Mouse (Mus musculus) adrenal gland, postnatal 25 days (tissue): ENCODE data around the gene Nav1. TPM values are rescaled to one million over a fixed set of nuclear protein-coding genes. Genes with fewer than 3 reads are reported as not detected.

Experiments
- DNase-seq: peaks from one replicate; pipeline ENCODE4 v3.0.0; 2021; ENCODE audit warnings: mixed read lengths
- long read RNA-seq: library from polyadenylated mRNA; stranded (forward); transcript quantifications from one replicate; pipeline ENCODE4 v2.0.0, GENCODE M21; 2021
- total RNA-seq: library from RNA; stranded (reverse); gene quantifications from 2 replicates; pipeline ENCODE4 v1.2.3, GENCODE M21; 2021

Nav1 gene
- total RNA-seq, result 16.4 and 20.0 TPM in 2 replicates
- long read RNA-seq, partial matches to known transcripts, result 0 of 4 reads
- long read RNA-seq, other reads (novel, unspliced or antisense), result 4 of 4 reads

DNA sequence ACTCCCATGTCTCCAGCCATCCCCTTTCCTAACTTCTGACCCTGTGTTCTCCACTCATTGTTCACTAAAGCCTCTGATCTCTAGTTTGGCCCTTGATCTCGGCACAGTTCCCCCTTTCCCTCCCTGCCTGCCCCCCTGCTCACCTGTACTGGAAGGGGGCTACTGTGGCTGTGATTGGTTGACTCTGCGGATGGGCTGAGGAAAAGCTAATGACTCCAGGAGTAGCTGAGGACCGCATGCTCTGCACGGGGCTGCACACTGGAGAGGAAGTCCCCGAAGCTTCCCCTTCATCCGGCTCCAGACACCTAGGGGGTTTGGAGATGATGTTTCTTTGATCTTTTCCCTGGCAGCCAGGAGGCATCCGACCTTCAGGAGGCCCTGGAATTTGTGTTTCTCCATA is at the start of gene Nav1:
Gene Nav1 (minus strand): TSS at position 277 of the 400 bp plus-strand sequence.
- DNase-seq, result no peak

DNA sequence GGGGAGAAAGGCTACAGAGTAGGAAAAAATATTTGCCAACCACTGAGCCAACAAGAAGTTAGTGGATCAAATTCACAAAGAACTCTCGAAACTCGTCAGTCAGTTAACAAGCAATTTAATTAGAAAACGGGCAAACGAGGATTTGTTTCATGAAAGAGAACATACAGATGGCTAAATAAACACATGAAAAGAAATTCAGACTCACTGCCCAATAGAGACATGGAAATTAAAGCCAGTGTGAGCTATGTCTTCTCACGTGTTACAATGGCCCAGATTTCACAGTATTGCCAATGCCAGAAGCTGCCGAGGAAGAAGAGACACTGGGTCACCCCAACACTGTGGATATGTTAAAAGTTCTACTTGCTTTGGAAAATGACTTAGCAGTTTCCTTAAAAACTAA is 46.8 kb upstream of the Nav1 start:
- DNase-seq, result no peak

DNA sequence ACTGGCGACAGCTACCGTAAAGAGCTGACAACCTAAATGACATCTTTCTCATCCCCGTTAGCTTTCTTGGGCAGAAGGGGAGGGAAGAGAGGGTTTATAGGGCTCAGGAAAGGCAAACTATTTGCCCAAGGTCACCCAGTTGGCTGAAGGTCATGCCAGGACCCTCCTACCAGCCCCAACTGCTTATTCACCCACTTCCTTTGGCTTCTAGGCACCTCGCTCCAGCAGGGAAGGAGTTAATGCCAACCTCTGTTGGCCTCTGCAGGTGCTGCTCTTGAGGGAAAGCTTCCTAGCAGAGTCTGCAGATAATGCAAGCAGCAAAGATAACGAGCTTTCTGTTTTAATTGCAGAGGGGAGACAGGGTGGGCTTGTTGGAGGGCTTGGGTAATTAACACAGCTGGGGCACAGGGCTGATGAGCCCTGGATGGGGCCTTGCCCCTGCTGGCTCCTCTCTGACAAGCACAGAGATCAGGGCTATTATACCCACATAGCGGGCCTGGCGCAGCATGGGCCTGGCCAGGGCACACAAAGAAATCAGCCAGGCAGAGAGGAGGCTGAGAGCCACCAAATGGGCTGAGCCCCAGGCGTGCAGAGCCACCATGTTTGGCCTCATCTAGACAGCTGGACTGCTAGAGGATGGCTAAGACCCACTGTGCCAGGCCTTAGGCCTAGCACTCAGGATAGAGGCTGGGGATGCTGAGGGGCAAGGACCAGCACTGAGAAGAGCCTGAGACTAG is 38.5 kb upstream of the Nav1 start:
- DNase-seq, result no peak

DNA sequence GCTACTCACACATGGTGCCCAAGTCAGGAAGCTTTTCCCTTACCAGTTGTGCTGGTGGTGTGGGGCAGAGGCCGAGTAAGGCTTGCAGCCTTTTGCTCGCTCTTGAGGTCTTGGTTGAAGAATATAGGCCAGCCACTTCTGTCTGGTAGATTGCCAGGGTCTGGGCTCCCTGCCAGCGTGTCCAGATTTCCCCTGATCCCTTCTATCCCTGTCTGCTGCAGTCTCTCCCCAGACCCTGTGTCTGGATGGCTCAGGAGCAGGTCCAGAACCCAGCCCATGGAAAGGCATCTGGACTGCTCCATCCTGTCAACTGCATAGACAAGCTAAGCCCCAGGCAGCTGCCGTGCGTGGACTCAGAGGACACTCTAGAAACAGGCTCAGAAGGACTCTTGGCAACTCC is 37.0 kb upstream of the Nav1 start:
- peak; percentile 37 for DNase-seq

DNA sequence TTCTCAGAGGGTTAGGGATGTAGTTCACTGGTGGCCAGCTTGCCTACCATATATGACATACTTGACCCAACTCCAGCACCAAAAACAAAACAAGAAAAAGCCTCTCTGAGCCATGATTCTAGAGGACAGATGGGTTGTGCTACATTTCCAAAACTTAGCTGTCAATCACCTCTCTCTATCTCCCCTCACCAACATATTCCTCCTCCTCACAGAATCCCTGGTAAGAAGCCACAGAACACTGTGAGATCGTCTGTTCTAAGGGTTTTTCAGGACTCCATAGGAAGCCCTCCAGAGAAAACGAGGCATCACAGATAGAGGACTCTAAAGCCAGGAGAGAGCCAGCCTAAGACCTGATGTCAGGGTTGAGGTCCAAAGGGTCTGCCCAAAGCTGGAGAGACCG is 36.6 kb upstream of the Nav1 start:
- no peak for DNase-seq

DNA sequence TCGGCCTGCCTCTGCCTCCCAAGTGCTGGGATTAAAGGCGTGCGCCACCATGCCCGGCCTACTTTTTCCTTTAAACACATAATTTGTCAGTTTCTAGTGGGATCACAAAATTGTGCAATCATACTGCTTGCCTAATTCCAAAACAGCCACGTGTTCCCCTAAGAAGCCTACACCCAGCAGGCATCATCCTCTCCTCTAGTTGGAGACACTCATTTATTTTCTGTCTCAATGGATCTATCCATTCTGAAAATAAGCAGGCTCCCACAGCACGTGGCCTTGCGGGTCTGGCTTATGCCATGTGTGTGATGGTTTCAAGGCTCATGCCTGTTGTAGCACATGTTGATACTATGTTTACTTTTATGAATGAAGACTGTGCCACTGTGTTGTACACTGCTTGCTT is 32.8 kb upstream of the Nav1 start:
- no peak for DNase-seq

DNA sequence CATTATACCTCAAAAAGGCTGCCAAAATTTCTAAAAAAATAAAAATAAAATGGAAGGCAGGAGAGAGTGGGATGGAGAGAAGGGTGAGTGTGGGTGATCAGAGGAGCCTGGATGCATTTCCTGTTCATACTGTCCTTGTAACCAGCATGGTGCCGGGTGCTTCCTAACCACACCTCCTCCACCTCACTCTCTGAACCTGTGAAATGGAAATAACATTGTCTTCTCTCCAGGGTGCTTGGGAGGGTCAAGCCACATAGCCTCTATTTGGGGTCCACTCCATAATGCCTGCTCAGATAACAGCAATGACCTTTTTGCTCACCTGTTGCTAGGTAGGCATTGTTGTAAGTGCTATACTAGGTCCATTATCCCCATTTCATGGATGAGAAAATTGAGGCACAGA is 32.0 kb upstream of the Nav1 start:
- DNase-seq, result no peak

DNA sequence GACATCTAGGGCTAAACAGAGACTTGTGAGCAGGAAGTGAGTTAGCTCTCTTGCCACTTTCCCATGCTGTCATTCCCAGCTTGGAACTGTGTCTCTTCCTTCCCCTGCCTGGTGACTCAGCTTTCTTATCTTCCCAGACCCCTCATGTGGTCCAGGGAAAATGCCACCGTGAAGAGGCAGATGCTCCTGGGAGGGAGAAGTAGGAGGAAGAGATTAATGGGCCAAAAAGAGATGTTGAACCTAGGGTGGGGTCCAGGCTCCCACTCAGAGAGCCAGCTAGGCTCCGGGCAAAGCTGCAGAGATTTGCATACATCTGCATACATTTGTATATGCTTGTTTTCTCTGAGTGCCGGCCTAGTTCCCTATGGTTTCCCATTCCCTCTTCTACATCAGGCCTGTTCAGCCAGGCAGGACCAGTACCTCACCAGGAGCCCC is 30.5 kb upstream of the Nav1 start:
- no peak for DNase-seq

DNA sequence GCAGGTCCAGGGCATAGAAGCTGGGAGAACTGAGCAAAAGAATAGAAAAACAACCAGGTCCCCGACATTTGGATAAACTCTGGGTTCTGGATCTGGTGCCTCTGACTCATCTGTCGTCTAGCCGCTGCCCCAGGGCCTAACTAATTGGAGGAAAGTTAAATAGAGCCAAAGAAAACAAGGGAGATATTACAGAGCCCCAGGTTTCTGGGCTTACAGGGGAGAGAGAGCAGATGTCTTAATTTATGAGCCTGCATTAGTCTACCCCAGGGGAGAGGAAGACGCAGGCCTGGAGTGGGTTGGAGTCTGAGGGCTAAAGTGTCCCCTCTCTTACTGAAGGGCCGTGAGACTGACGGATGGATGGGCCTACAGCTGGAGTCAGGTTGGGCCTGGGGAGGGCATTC is 29.0 kb upstream of the Nav1 start:
- no peak for DNase-seq

DNA sequence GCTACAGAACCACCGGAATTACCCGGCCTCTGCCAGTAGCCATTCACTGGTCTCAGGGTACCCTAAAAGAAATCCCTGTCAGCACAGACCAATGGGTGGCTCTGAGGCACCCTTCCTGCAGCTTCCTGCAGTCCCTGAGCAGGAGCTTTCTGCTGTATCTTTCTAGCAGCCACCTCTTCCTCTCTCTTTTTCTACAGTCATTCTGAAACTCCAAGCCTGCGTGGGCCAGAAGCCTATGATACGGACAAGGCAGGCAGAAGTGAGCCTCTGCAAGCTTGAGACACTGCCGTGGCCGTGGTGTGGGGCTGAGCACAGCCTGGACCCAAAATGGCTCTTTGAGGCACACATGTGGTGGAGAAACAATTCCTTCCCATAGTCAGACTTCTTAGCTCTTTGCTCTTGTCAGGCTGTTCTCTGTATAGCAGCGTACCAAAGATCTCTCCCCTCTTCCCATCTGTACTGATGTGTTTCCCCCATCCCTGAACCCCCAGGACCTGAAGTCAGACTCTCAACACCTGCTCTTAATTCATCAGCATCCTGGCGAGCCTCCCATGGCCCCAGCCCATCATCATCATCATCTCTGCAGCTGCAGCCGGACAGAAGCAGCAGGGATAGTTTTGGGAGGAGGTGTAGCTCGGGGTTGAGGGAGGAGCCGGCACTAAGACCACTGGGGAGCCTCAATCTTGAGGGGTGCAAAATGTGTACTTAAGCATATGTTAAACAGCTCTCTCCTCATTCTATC is 28.4 kb upstream of the Nav1 start:
- no peak for DNase-seq

DNA sequence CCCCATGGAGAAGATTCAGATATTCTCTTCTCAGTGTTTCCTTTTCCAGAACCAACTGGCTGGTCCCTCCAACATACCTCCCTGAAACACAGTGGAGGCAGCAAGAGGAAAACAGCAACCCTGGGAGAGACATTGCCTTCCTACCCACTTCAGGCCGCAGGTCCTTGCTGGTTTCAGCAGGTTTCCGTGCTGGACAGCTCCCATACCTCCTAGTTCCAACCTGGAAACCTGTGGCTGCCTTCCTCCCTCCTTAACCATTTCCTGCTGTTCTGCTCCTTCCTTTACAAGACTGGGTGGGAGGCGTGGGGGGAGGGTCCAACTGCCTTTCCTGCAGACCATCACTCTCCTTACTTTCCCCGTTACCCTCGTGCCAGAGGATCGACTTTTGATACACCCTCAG is 27.7 kb upstream of the Nav1 start:
- DNase-seq, result peak; percentile 58

DNA sequence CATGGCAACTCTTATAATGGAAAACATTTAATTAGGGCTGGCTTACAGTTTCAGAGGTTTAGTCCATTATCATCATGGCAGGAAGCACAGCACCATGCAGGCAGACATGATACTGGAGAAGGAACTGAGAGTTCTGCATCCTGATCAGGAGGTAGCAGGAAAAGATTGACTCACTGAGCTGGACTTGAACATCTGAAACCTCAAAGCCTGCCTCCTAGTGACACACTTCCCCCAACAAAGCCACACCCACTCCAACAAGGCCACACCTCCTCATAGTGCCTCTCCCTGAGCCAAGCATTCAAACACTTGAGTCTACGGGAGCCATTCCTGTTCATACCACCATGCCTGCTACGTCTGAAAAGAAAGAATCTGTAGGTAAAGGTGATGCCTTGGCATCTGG is 26.8 kb upstream of the Nav1 start:
- no peak for DNase-seq

DNA sequence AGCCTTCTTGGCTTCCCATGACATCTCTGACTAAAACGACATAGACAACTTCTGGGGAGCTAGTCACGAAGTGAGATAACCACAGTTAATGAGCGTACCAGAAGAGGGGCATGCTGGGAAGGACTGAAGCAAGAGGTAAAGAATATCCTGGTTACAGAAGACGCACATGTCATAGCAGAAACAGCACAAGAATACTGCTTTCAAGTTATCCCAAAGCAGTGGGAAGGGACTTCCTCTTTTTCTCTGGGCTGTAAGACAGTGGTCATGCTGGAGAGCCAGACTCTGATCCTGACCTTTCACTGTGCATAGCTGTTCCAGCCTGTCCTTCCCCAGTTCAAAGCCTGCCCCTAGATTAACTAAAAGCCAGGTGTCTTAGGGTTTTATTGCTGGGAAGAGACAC is 26.4 kb upstream of the Nav1 start:
- no peak for DNase-seq

DNA sequence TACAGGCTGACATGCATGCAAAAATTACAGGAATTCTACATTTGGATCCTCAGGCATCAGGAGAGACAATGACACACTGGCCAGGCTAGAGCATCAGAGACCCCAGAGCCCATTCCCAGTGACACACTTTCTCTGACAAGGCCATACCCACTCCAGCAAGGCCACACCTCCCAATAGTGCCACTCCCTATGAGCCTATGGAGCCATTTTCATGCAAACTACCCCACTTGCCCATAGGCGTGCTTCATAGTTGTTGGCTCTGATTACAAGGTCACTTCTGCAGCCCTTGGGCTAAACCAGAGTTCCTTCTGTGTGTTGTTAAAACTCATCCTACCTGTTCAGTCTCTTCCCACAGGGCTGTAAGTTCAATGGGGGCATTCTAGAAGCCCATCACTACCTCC is 25.1 kb upstream of the Nav1 start:
- DNase-seq, result no peak

DNA sequence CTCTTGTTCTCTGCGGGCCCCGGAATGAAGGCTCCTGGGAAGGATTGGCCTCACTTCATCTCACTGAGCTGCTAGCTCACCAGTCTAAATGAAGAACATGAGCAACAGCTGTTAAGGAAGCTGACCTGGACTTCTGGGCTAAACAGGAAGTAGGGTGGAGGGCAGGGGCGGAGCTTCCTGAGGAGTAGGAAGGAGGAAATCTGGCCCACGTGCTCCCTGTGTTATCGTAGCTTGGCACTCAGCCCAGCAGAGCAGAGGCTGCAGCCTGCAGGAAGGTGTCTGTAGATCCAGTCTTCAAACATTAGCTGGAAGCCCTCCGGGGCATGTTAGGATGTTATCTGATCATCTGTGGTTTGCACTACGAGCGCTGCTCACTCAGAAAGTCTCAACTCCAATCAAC is 24.4 kb upstream of the Nav1 start:
- DNase-seq, result peak; percentile 70

DNA sequence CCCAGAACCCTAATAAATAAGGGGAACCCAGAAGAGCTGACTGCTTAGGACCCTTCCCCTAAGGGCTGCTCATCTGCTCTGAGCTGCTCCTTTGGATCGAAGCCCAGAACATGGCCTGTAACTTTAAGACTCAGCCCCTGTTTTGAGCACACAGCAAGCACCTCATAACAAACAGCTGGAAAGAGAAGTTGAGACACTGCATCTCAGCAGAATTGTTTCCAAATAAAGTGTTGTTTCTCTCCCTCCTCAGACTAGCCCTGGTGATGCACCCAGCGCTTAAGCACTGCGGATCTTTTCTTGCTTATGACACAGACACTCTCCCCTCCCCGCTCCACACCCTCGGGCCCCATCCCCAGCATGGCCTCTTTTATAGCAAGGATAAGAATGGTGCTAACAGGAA is 22.8 kb upstream of the Nav1 start:
- DNase-seq, result no peak

DNA sequence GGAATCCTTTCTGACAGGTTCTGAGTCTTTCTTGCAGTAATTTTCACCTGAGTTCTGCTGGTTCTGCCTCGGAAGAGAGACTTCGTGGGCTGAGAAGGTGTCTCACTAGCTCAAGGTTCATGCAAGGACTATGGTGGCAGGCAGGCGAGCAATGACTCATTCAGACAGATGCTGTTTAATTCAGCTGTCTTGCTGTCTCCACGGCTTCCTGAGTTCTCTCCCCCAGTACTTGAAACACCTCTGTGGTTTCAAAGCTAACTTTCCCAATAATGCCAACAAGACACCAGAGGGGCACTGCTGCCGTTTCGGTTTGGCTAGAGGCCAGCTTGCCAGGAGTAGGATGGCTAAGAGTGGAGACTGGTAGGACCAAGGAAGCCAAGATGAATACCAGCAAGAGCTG is 19.1 kb upstream of the Nav1 start:
- no peak for DNase-seq

DNA sequence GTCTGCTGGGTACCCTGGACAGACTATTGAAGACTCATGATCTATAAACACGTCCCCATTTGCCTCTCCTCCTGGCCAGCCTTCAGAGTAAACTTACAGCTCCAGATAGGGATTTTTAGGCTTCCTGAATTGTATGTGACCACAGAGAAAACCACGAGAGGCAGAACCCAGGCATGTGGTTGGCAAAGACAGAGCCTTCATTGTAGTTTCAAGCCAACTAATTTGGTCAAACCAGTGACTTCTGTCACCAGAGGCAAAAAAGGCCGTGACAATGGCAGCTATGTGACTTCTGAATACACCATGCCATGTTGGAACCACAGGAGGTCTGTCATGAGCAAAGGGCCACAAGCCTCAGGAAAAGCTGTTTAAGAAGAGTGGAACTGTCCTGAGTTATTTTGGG is 18.6 kb upstream of the Nav1 start:
- DNase-seq, result no peak

DNA sequence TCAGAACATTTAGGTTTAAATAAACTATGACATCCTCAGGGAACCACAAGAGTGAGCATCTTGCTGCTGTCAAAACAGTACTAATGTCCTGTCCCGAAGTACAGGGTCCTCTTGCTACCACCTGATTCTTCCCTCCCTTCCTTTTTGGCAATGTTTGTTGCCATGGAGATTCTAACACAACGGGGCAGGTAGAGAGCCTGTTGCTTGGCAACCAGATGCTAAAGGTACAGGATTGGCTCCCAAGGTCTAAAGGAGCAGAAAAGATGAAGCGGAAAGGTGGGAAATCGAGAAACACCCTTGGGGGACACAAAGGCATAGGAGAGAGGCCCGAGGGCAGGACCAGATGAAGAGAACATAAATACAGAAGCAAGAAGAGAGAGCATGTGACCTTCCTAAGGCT is 17.6 kb upstream of the Nav1 start:
- no peak for DNase-seq

DNA sequence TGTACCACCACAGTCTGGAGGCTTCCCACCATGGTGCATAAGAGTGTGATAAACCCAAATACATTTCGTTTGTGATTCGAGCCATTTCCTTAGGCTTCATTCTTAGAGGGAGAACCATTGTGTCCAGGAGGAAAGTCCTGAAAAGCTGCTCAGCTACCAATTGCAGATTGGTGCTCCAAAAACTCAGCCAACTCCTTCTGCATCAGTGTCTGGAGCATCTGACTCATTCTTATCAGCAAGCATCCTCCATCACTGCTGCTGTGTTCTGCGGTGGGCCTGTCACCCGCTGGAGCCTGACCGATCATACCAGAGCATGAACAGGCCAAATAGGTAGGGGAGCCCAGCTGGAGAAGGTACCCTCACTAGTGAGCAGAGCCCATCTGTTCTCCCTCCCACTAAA is 16.0 kb upstream of the Nav1 start:
- no peak for DNase-seq

DNA sequence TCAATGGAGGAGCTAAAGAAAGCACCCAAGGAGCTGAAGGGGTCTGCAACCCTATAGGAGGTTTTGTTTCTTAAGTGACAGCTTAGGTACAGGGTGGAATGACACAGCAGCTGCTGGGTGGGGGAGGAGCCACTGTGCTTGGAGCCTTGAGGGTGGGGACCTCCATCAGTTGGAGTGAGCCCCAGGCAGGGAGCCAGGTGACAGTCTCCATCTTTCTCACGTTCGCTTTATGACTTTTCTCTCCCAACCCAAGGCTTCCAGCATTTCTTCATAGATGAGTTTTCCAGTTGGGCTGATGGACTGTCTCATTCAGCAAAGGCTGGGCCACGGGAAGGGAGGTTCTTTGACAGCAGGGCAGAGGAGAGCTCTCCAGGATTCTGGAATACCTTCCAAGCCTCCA is 14.2 kb upstream of the Nav1 start:
- DNase-seq, result no peak

DNA sequence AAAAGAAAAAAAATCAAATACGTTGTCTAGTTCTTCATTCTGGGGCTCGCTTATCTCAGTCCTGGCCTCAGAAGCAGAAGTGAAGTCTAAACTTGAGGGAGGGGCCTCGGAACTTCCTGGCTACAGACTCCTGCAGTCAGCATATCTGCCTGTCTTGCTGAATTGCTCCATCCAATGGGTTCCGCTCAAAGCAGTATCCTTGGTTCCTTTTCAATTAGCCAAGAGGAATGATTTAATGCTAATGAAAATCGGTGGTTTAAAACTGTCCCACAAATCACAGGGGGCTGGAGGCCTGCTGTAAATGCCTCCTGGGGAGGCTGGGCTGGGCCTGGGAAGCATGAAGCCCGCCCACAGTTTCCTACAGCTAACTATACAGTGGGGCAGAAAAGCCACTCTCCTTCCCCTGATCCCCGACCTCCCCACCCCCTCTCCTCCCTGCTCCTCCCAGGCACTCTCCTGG is 12.9 kb upstream of the Nav1 start:
- DNase-seq, result no peak

DNA sequence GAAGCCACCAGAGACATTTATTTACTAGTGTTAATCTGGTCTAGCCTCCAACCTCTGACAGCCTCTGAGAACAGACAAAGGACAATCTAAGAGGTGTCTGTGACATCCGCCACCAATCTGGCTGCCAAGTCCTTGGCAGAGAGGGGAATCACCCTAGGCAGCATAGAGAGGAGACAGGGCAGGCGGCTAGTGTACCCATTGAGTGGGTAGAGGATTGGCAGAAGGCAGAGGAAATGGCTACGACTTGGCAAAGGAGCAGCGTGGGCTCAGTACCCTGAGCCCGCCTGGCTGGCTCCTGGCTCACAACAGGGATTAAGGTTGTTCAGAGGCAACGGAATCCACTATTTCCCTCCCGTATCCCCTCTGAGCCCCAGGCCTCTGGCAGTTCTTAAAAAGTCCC is 12.0 kb upstream of the Nav1 start:
- no peak for DNase-seq

DNA sequence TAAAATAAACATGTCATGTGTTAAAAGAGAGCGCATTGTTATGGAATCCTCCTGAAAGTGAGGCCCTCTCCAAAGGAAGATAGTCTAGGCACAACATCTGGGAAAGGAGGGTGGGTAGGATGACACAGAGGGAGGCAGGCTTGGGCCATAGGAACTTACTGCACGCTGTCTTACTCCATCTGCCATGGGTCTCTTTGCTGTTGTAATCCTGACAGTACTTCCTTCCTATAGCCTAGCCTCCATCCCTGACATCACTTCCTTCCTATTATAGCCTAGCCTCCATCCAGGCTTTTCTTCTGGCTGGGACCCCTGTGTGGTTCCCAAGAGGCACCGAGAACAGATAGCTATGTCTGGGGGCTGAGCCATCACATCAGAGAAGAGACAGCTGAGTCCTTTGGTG is 10.2 kb upstream of the Nav1 start:
- no peak for DNase-seq
